Mouse (Mus musculus): ENCODE measurements at regions not wholly inside any gene's neighbourhood (a gene's known extent, or its start where the extent isn't known, plus 50 kb on each side); places are given as distances from the start of the nearest gene placed in this dataset.

- no peak for DNase-seq
These were observed 89.1 kb downstream of the 9330182O14Rik start for GRCm38 (mm10) chr15:40223272-40223671.

- no peak for DNase-seq
These were observed 107.6 kb downstream of the 9330182O14Rik start for GRCm38 (mm10) chr15:40241764-40242163.

GRCm38 (mm10) chr15:40248966-40249365, 114.8 kb downstream of the 9330182O14Rik start:
- no peak for DNase-seq

DNA sequence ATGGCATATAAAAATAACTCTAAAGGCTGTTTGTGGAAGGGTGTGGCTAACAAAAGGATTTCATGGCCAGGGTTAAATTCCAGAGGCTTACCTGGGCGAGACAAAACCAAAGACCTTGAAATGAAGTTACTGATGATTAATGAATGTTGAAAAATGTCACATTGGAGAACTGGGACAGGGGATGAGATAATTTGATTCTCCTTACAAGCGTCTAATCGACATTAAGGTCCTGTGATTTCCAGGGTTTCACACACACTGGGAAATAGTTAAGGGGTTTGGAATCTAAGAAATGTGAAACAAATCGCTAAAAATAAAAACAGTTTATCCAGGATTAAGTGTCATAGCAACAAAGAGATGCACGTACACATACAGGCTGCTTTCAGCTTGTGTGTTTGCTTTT, 125.3 kb downstream of the 9330182O14Rik start:
- no peak for DNase-seq

- no peak for DNase-seq
These were observed 144.9 kb downstream of the 9330182O14Rik start for GRCm38 (mm10) chr15:40279021-40279420.

DNA sequence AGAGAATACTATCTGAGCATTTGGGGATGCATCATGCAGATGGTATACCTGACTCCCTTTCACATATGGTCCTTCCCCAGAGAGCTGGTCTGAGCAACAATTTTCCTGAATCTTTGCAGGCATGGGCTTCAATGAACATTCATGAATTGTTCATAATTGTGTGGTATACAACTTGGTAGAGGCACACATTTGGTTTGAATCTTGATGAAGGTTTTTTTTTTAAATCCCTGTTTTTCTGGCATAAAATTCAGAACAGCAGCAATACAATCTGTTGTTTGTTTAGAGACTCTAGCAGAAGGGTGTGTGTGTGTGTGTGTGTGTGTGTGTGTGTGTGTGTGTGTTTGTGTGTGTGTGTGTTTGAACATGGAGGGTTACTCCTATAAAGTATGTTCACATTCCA, 146.4 kb downstream of the 9330182O14Rik start:
- no peak for DNase-seq

GRCm38 (mm10) chr15:40281078-40281720, 147.0 kb downstream of the 9330182O14Rik start:
- DNase-seq = no peak

GRCm38 (mm10) chr15:40291602-40292001, 157.4 kb downstream of the 9330182O14Rik start:
- no peak for DNase-seq

DNA sequence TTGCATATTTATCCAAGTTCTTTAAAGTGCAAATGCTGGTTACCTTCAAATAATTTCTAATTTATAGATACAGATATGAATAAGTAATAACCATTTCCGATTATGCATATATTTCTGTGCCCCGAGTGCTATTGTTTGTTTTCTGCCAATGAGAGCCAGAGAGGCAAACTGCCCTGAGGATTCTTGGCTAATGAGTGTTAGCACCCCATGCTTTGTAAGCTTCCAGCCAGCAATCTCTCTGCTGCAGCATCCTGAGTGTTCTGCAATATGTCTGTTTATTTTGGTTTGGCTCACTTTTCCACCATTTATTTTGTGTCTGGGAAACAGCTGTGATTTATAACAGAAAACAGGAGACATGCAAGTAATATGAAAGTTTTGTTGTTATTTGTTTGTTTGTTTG, 178.1 kb downstream of the 9330182O14Rik start:
- no peak for DNase-seq

GRCm38 (mm10) chr15:40339746-40340145, 205.6 kb downstream of the 9330182O14Rik start:
- no peak for DNase-seq

DNA sequence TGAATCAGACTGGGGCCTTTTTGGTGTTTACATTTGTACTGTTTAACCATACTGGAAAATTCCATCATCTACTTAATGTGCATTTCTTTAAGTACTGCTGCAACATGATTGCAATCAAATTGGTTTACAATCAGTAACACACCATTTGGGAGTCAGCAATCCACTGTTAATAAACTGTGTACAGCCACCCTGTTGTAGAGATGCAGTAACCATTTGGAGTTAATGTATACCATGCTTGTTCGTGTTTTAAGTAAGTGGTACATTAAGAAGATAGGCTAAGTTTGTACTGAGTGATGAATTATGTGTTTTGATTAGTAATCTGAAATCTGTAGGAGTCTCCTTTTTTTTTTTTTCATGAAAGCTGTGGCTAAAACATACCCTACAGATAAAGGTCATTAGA, 206.1 kb downstream of the 9330182O14Rik start:
- no peak for DNase-seq

DNA sequence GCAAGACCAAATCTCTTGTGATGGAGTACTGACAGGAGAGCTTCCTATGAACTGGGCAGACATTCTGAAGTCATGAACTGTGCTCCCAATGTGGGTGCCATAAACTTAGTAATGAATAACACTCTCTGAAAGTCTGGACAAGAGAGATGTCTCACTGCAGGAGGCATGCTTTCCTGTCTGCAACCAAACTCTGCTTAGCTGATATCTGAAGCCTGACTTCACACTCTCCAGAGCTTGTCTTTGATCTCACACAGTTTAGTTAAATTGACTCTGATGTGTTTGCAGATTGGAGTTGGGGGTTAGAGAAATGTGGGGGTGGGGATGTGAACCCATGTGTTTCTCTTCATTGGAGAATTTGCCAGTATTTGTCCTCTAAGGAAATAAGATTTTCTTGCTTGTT, 217.3 kb downstream of the 9330182O14Rik start:
- DNase-seq = no peak

GRCm38 (mm10) chr15:40354802-40355487, 220.8 kb downstream of the 9330182O14Rik start:
- DNase-seq = no peak

GRCm38 (mm10) chr15:40356096-40356495, 221.9 kb downstream of the 9330182O14Rik start:
- no peak for DNase-seq

DNA sequence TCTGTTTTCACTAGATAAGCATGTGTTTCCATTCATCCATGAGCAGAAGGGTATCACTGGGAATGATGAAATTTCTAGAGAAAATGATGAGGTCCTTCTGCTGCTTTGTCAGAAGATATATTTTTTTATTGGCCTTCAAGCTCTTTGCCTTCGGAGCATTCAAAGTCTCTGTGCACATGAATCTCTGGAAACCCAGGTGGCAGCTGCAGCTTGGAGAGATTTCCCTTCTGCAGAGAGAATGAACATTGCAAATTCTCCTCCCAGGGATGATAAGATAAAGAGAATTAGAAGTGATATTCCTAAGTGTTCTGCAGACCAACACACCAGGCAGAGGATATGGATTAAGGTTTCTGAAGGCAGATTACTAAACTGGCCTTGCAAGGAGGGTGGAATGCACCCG, 224.2 kb downstream of the 9330182O14Rik start:
- DNase-seq = no peak

DNA sequence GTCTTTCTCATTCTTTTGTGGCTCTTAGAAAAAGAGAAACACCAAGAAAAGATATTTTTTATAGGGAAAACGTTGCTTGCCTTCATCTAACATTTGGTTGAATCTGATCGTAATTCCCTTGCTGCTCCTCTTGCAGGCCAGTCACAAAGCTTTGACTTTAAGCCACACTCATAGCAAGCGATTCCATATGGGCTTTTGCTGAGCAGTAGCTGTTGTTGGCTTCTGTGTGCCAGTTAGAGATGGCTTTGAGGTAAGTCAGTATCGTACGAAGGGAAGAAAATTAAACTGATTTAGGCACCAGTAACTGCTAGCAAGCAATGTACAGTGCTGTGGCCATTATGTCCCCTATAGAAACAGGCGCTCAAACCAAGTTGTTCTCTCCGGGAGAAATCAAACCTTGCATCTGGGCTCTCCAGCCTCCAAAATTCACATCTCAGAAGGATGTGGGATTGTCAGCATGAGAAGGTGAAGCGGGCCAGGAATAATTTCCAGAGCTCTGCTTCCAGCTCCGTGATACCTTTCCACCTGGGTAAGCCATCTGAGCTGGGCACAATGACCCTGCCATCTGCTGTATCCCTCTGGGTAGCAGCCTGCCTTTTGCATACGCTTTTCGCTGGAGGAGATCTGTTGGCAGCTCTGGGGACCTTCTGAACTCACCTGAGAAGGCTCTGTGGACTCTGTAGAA, 227.8 kb downstream of the 9330182O14Rik start:
- no peak for DNase-seq

DNA sequence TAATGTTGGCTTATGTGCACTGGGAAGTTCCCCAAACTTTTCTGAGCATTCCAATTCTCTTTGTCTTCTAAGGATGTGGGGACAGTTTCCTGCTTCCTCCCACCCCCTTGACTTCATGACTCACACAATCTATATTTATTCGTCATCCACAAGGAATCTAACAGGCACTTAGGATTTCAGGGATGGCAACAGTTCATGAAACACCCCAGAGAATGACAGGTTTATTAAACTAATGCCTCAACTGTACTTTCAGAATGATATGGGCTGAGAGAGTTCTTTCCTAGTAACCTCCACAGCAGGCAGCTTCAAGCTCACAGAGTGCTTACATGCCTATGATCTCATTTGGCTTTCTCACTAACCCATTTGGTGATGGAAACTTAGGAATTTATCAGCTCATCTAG, 230.1 kb downstream of the 9330182O14Rik start:
- DNase-seq = no peak

DNA sequence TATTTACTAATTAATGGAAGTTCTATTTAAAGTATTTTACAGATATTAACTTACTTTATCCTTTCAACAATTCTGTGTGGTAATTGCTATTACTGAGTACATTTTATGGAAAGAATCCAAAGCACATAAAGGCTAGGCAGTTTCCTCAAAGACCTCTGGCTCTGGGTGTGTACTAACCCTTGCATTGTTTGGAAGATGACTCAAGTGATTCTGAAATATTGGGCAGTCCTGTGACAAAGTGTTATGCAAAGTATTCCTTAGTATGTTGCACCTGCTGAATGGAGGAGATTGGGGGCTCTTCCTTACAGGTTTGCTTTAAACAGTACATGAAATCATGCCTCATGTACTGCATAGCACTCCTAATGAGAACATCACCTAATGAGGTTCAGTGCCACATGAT, 231.4 kb downstream of the 9330182O14Rik start:
- no peak for DNase-seq

DNA sequence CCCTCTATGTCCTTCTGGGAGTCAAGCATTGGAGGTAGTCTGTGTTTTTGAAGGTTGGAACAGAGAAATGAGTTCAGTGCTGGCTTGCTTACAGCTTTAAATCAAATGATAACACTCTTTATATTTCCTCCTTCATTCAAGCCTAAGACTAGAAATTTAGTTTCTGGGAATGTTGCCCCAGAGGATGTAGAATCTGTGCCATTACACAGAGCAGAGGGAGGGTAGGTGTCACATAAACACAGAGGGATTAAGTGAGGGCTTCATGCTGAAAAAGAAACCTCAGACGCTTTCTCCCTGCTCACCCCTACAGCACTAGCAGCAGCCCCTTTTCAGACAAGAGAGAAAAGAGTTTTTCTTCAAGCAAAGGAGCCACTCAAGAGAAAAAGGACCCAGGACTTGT, 232.9 kb downstream of the 9330182O14Rik start:
- DNase-seq = no peak

GRCm38 (mm10) chr15:40368746-40369145, 234.6 kb downstream of the 9330182O14Rik start:
- DNase-seq = no peak

- DNase-seq = no peak
These were observed 237.3 kb downstream of the 9330182O14Rik start for GRCm38 (mm10) chr15:40371486-40371885.

DNA sequence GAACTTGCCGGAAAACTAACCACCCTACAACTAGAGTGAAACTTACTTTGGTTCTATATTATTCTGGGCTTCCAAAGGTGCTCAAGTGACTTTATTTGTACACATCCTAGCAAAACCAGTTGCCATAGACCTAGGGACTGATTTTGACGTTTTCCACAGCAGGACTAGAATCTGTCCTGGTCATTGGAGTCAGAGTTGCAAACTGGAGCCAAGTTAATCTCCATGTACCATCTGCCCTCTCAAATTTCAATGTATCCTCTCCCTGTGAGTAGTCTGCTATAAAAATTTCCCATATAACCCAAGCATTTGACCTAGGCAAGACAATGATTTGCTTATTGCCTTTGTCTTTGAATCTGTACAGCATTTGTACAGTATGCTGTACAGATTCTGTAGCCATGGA, 252.4 kb downstream of the 9330182O14Rik start:
- DNase-seq = no peak

DNA sequence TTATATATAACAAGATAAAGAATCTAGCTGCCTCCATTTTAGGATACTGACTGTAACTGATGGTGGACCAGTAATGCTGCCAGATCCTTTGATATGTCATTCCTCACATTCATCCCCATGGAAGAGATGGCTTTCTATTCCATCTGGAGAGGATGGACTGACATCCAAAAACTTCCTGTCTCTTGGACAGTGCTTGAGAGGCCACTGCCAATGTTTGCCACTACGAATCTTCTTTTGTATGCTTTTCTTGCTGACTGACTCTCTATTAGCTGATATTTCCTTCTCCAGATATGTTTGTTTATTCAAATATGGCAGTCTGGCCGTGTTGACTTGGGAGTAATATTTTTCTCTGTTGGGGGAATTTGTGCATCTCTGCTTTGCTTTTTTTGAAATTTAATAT, 253.6 kb downstream of the 9330182O14Rik start:
- DNase-seq = no peak

- DNase-seq = no peak
These were observed 254.6 kb downstream of the 9330182O14Rik start for GRCm38 (mm10) chr15:40388806-40389205.

Data from gastrocnemius, postnatal 10 days (tissue).